Mouse (Mus musculus): ENCODE measurements around the gene Mfsd2a. TPM values are rescaled to one million over a fixed set of nuclear protein-coding genes. Genes with fewer than 3 reads are reported as not detected.

Mfsd2a gene
- polyA plus RNA-seq, 1 experiment from 2014 or later: 4.0 TPM

GRCm38 (mm10) chr4:122932239-122932978 lies 28.6 kb downstream of the Mfsd2a start:
- H3K36me3 ChIP-seq: no peaks in the 10 kb centered on the region
- 75% methylated on average over 8 of the region's 8 CpGs for WGBS

GRCm38 (mm10) chr4:122930939-122931590 lies 29.9 kb downstream of the Mfsd2a start:
- Histone ChIP-seq H3K27ac (no peak overlapping the region), H3K4me3 (replicated peaks) (no peak overlapping the region), H3K9ac (no peak overlapping the region), H3K27me3 (no peaks in the 10 kb centered on the region), H3K4me1 (peaks cover 11% of the 10 kb centered on the region; the same call in 1 of the 2 replicates), H3K4me2 (no peak overlapping the region), H3K36me3 (no peaks in the 10 kb centered on the region), H3K9me3 (replicated peaks) (no peaks in the 10 kb centered on the region)
- ATAC-seq (replicated peaks; ENCODE audit: low FRiP score): no peak
- WGBS: 86% methylated on average over 2 of the region's 2 CpGs

More at GRCm38 (mm10) chr4:122932239-122932978, 28.6 kb downstream of the Mfsd2a start:
- Histone ChIP-seq H3K27ac (no peak overlapping the region), H3K9me3 (replicated peaks) (no peaks in the 10 kb centered on the region), H3K27me3 (no peaks in the 10 kb centered on the region), H3K4me1 (peaks cover 11% of the 10 kb centered on the region; the same call in 1 of the 2 replicates), H3K4me2 (no peak overlapping the region), H3K9ac (no peak overlapping the region), H3K4me3 (replicated peaks) (no peak overlapping the region)
- ATAC-seq (replicated peaks; ENCODE audit: low FRiP score): no peak

- Histone ChIP-seq H3K4me3 (replicated peaks) (no peak overlapping the region), H3K4me1 (no peaks in the 10 kb centered on the region), H3K27me3 (no peaks in the 10 kb centered on the region), H3K36me3 (no peaks in the 10 kb centered on the region), H3K27ac (peak overlapping the region; percentile 41; the same call in 1 of the 2 replicates), H3K4me2 (no peak overlapping the region), H3K9ac (no peak overlapping the region), H3K9me3 (replicated peaks) (no peaks in the 10 kb centered on the region)
- ATAC-seq (replicated peaks; ENCODE audit: low FRiP score): peak; percentile 70
- WGBS: 80% methylated on average over 15 of the region's 15 CpGs
Observed at GRCm38 (mm10) chr4:122923392-122924344, 37.3 kb downstream of the Mfsd2a start.

GRCm38 (mm10) chr4:122922841-122923240 lies 38.1 kb downstream of the Mfsd2a start:
- Histone ChIP-seq H3K4me2 (no peak overlapping the region), H3K9me3 (replicated peaks) (no peaks in the 10 kb centered on the region), H3K36me3 (no peaks in the 10 kb centered on the region), H3K4me1 (no peaks in the 10 kb centered on the region), H3K4me3 (replicated peaks) (no peak overlapping the region), H3K9ac (no peak overlapping the region), H3K27ac (no peak overlapping the region), H3K27me3 (no peaks in the 10 kb centered on the region)
- WGBS: 18% methylated on average over 1 of the region's 1 CpGs
- ATAC-seq (replicated peaks; ENCODE audit: low FRiP score): no peak

GRCm38 (mm10) chr4:122915985-122916384 lies 45.0 kb downstream of the Mfsd2a start:
- no peak overlapping the region for H3K9ac ChIP-seq
- no peak overlapping the region for H3K27ac ChIP-seq
- H3K9me3 ChIP-seq (replicated peaks): no peaks in the 10 kb centered on the region; the same call in 1 of the 2 replicates
- H3K4me1 ChIP-seq: no peaks in the 10 kb centered on the region
- H3K4me2 ChIP-seq: no peak overlapping the region
- ATAC-seq (replicated peaks; ENCODE audit: low FRiP score): no peak
- no peak overlapping the region for H3K4me3 ChIP-seq (replicated peaks)
- H3K27me3 ChIP-seq: no peaks in the 10 kb centered on the region
- 89% methylated on average over 4 of the region's 4 CpGs for WGBS
- H3K36me3 ChIP-seq: no peaks in the 10 kb centered on the region

GRCm38 (mm10) chr4:122914186-122914585 lies 46.8 kb downstream of the Mfsd2a start:
- no peaks in the 10 kb centered on the region; the same call in 1 of the 2 replicates for H3K9me3 ChIP-seq (replicated peaks)
- no peaks in the 10 kb centered on the region for H3K36me3 ChIP-seq
- ATAC-seq (replicated peaks; ENCODE audit: low FRiP score): no peak
- H3K27ac ChIP-seq: no peak overlapping the region
- H3K9ac ChIP-seq: no peak overlapping the region
- H3K4me1 ChIP-seq: 0 out of 2 replicates have a peak, but pooled peaks cover 2% of the 10 kb centered on the region
- no peak overlapping the region for H3K4me3 ChIP-seq (replicated peaks)
- WGBS: 74% methylated on average over 7 of the region's 7 CpGs
- H3K4me2 ChIP-seq: no peak overlapping the region
- H3K27me3 ChIP-seq: no peaks in the 10 kb centered on the region

GRCm38 (mm10) chr4:122912613-122913012 lies 48.4 kb downstream of the Mfsd2a start:
- 0 out of 2 replicates have a peak, but pooled peaks cover 2% of the 10 kb centered on the region for H3K4me1 ChIP-seq
- no peak overlapping the region for H3K9ac ChIP-seq
- H3K4me3 ChIP-seq (replicated peaks): no peak overlapping the region
- no peaks in the 10 kb centered on the region for H3K27me3 ChIP-seq
- no peak for ATAC-seq (replicated peaks; ENCODE audit: low FRiP score)
- no peak overlapping the region for H3K27ac ChIP-seq
- WGBS: 71% methylated on average over 5 of the region's 5 CpGs
- H3K9me3 ChIP-seq (replicated peaks): no peaks in the 10 kb centered on the region; the same call in 1 of the 2 replicates
- H3K4me2 ChIP-seq: no peak overlapping the region
- H3K36me3 ChIP-seq: no peaks in the 10 kb centered on the region

GRCm38 (mm10) chr4:122910577-122910976 lies 50.4 kb downstream of the Mfsd2a start:
- Histone ChIP-seq H3K9me3 (replicated peaks) (no peaks in the 10 kb centered on the region; the same call in 1 of the 2 replicates), H3K27me3 (no peaks in the 10 kb centered on the region), H3K36me3 (no peaks in the 10 kb centered on the region), H3K4me2 (no peak overlapping the region), H3K27ac (no peak overlapping the region), H3K4me3 (replicated peaks) (no peak overlapping the region), H3K9ac (no peak overlapping the region), H3K4me1 (0 out of 2 replicates have a peak, but pooled peaks cover 2% of the 10 kb centered on the region)
- WGBS: 48% methylated on average over 6 of the region's 6 CpGs
- no peak for ATAC-seq (replicated peaks; ENCODE audit: low FRiP score)

GRCm38 (mm10) chr4:122909572-122910189 lies 51.3 kb downstream of the Mfsd2a start:
- no peak overlapping the region for H3K4me3 ChIP-seq (replicated peaks)
- no peak overlapping the region for H3K27ac ChIP-seq
- H3K4me2 ChIP-seq: no peak overlapping the region
- H3K9me3 ChIP-seq (replicated peaks): no peaks in the 10 kb centered on the region; the same call in 1 of the 2 replicates
- 0 out of 2 replicates have a peak, but pooled peaks cover 2% of the 10 kb centered on the region for H3K4me1 ChIP-seq
- no peaks in the 10 kb centered on the region for H3K36me3 ChIP-seq
- no peak overlapping the region for H3K9ac ChIP-seq
- ATAC-seq (replicated peaks; ENCODE audit: low FRiP score): no peak
- H3K27me3 ChIP-seq: no peaks in the 10 kb centered on the region
- 53% methylated on average over 12 of the region's 12 CpGs for WGBS

GRCm38 (mm10) chr4:122905359-122905758 lies 55.6 kb downstream of the Mfsd2a start:
- no peak for ATAC-seq (replicated peaks; ENCODE audit: low FRiP score)
- WGBS: 77% methylated on average over 10 of the region's 10 CpGs
- Histone ChIP-seq H3K27ac (no peak overlapping the region), H3K4me2 (no peak overlapping the region), H3K4me3 (replicated peaks) (no peak overlapping the region), H3K9me3 (replicated peaks) (no peaks in the 10 kb centered on the region), H3K9ac (no peak overlapping the region), H3K4me1 (0 out of 2 replicates have a peak, but pooled peaks cover 2% of the 10 kb centered on the region), H3K36me3 (no peaks in the 10 kb centered on the region), H3K27me3 (no peaks in the 10 kb centered on the region)

GRCm38 (mm10) chr4:122903709-122904108 lies 57.3 kb downstream of the Mfsd2a start:
- Histone ChIP-seq H3K27me3 (no peaks in the 10 kb centered on the region), H3K36me3 (no peaks in the 10 kb centered on the region), H3K9me3 (replicated peaks) (no peaks in the 10 kb centered on the region), H3K9ac (no peak overlapping the region), H3K4me2 (no peak overlapping the region), H3K4me1 (no peaks in the 10 kb centered on the region), H3K27ac (no peak overlapping the region), H3K4me3 (replicated peaks) (no peak overlapping the region)
- 87% methylated on average over 3 of the region's 3 CpGs for WGBS
- ATAC-seq (replicated peaks; ENCODE audit: low FRiP score): no peak
